Comparison of ENCODE assay signal across 10 mouse cellular contexts in the genomic region with DNA sequence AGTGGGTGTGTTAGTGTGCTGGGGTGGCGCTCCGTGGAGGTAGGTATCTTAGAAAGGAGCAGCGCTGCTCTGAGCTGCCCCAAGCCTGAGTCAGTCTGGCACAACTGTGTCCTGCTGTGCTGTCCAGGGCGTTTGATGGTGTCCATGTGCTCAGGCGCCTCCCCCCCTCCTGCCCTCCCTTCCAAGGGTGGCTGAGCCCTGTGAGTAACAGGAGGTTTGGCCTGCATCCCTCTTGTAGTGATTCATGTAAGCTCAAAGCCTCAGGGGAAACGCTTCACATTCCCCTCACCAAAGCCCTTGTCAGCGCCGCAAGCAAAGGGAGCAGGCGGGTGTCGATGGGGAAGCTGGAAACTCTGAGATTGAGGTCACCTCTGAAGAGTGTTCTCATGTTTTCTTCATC. TPM values are rescaled to one million over a fixed set of nuclear protein-coding genes. Genes with fewer than 3 reads are reported as not detected.
DNase-seq lines count a peak whose midpoint lies in the region; ATAC-seq and TF ChIP-seq lines count a peak whose summit lies in the region.
"Had no signal": no experiment of that assay in that cellular context is flagged by ENCODE, and none has a peak within 500 bp of the region (broad histone marks: within the 10 kb centered on the region; RNA-seq: fewer than 3 reads in every experiment).

No protein-coding gene starts in this region.

- H3K9ac ChIP-seq in kidney, postnatal 0 days (ENCODE audit: low read depth, low read length) = no peak overlapping the region
- 0 out of 2 replicates have a peak overlapping the region, but pooled peaks have one; percentile 21 for H3K9ac ChIP-seq in heart, embryonic 12.5 days
- H3K9ac ChIP-seq in forebrain, embryonic 15.5 days (replicated peaks) = no peak overlapping the region
- H3K9ac ChIP-seq: limb, embryonic 15.5 days had no signal

- ATAC-seq in kidney, postnatal 0 days (replicated peaks; ENCODE audit: low FRiP score, low read depth) = no peak
- ATAC-seq in heart, embryonic 12.5 days (ENCODE audit: insufficient number of reproducible peaks, low FRiP score) = peak; percentile 66
- ATAC-seq in forebrain, embryonic 15.5 days (replicated peaks) = no peak
- ATAC-seq in granulocyte monocyte progenitor cell, adult 5-6 weeks (replicated peaks; ENCODE audit: poor library complexity, severe bottlenecking) = no peak

- peak; percentile 75 for DNase-seq in kidney, postnatal 0 days (ENCODE audit: low spot score)
- DNase-seq in kidney, adult 18-20 months = no peak
- DNase-seq in adrenal gland, postnatal 25 days = peak; percentile 73
- DNase-seq in lung, postnatal 14 days = peak; percentile 54
- no peak for DNase-seq in layer of hippocampus, postnatal 10 days (ENCODE audit: low spot score in 2 of 2)

- no peaks in the 10 kb centered on the region for H3K27me3 ChIP-seq in kidney, postnatal 0 days (ENCODE audit: insufficient read depth, low read length)
- no peaks in the 10 kb centered on the region for H3K27me3 ChIP-seq in heart, embryonic 12.5 days (replicated peaks)
- no peaks in the 10 kb centered on the region for H3K27me3 ChIP-seq in forebrain, embryonic 15.5 days
- H3K27me3 ChIP-seq: limb, embryonic 15.5 days had no signal

- no peak for TF ChIP-seq CTCF in kidney, postnatal 0 days (IDR thresholded peaks at IDR 0.05; ENCODE audit: low read depth)

- no peaks in the 10 kb centered on the region for H3K9me3 ChIP-seq in kidney, postnatal 0 days (replicated peaks; ENCODE audit: low read length)
- no peaks in the 10 kb centered on the region for H3K9me3 ChIP-seq in heart, embryonic 12.5 days (replicated peaks)
- H3K9me3 ChIP-seq in forebrain, embryonic 15.5 days = no peaks in the 10 kb centered on the region
- H3K9me3 ChIP-seq: limb, embryonic 15.5 days had no signal

- H3K27ac ChIP-seq in kidney, postnatal 0 days = peak overlapping the region; percentile 5; the same call in 1 of the 2 replicates
- peak overlapping the region; percentile 88 for H3K27ac ChIP-seq in heart, embryonic 12.5 days (ENCODE audit: poor library complexity, severe bottlenecking)
- H3K27ac ChIP-seq in forebrain, embryonic 15.5 days (replicated peaks) = no peak overlapping the region
- H3K27ac ChIP-seq: limb, embryonic 15.5 days had no signal

- H3K4me3 ChIP-seq in kidney, postnatal 0 days (replicated peaks; ENCODE audit: low read depth, low read length) = no peak overlapping the region
- H3K4me3 ChIP-seq in heart, embryonic 12.5 days = no peak overlapping the region
- no peak overlapping the region for H3K4me3 ChIP-seq in forebrain, embryonic 15.5 days
- H3K4me3 ChIP-seq: limb, embryonic 15.5 days had no signal

- H3K36me3 ChIP-seq in kidney, postnatal 0 days (ENCODE audit: insufficient read depth, low read length) = peaks cover 23% of the 10 kb centered on the region; the same call in 1 of the 2 replicates
- H3K36me3 ChIP-seq in heart, embryonic 12.5 days = peaks cover 51% of the 10 kb centered on the region
- H3K36me3 ChIP-seq in forebrain, embryonic 15.5 days = peaks cover 18% of the 10 kb centered on the region

- peaks cover 15% of the 10 kb centered on the region for H3K4me1 ChIP-seq in kidney, postnatal 0 days (replicated peaks; ENCODE audit: insufficient read depth, low read length)
- peaks cover 56% of the 10 kb centered on the region for H3K4me1 ChIP-seq in heart, embryonic 12.5 days (replicated peaks)
- peaks cover 6% of the 10 kb centered on the region; the same call in 1 of the 2 replicates for H3K4me1 ChIP-seq in forebrain, embryonic 15.5 days

- 36% methylated on average over 10 of the region's 10 CpGs for WGBS in kidney, postnatal 0 days
- 27% methylated on average over 10 of the region's 10 CpGs for WGBS in heart, embryonic 12.5 days
- WGBS in forebrain, embryonic 15.5 days = 74% methylated on average over 10 of the region's 10 CpGs

- H3K4me2 ChIP-seq in kidney, postnatal 0 days (ENCODE audit: low read length) = no peak overlapping the region
- no peak overlapping the region for H3K4me2 ChIP-seq in heart, embryonic 12.5 days
- no peak overlapping the region for H3K4me2 ChIP-seq in forebrain, embryonic 15.5 days (replicated peaks)
- H3K4me2 ChIP-seq: limb, embryonic 15.5 days had no signal

RNA-seq across cellular contexts. Expression of gene Cenpx, which starts 15.8 kb away (rescaled TPM):
- polyA plus RNA-seq in kidney, postnatal 0 days (2015; fragmentation: Nextera tagmentation; extraction: Ambion mirVana) = 160 and 174 TPM in 2 replicates
- 52.6 and 54.2 TPM in 2 replicates for total RNA-seq in adrenal gland, postnatal 25 days (2021)
- 117 and 119 TPM in 2 replicates for polyA plus RNA-seq in heart, embryonic 12.5 days (2016; fragmentation: Nextera tagmentation; extraction: Ambion mirVana)
- 10 to 100 TPM; 30.1 to 32.0 TPM for total RNA-seq in layer of hippocampus, postnatal 10 days (2021)
- 97.9 and 103 TPM in 2 replicates for polyA plus RNA-seq in forebrain, embryonic 15.5 days (2015; fragmentation: Nextera tagmentation; extraction: Ambion mirVana)
- 99.2 and 129 TPM in 2 replicates for total RNA-seq in granulocyte monocyte progenitor cell, adult 5-6 weeks (2014; fragmentation: Nextera tagmentation)
- total RNA-seq in granulocyte monocyte progenitor cell, adult 5-6 weeks (2017) = 110 and 151 TPM in 2 replicates

RNA-seq across cellular contexts. Expression of gene Lrrc45, which starts 16.0 kb away (rescaled TPM):
- 31.3 and 33.5 TPM in 2 replicates for polyA plus RNA-seq in kidney, postnatal 0 days (2015; fragmentation: Nextera tagmentation; extraction: Ambion mirVana)
- total RNA-seq in adrenal gland, postnatal 25 days (2021) = 40.9 and 46.8 TPM in 2 replicates
- polyA plus RNA-seq in heart, embryonic 12.5 days (2016; fragmentation: Nextera tagmentation; extraction: Ambion mirVana) = 35.2 and 37.0 TPM in 2 replicates
- total RNA-seq in layer of hippocampus, postnatal 10 days (2021) = 10 to 100 TPM; 61.1 to 71.1 TPM
- 94.1 and 94.8 TPM in 2 replicates for polyA plus RNA-seq in forebrain, embryonic 15.5 days (2015; fragmentation: Nextera tagmentation; extraction: Ambion mirVana)
- 16.7 and 35.0 TPM in 2 replicates for total RNA-seq in granulocyte monocyte progenitor cell, adult 5-6 weeks (2014; fragmentation: Nextera tagmentation)
- 30.6 and 46.2 TPM in 2 replicates for total RNA-seq in granulocyte monocyte progenitor cell, adult 5-6 weeks (2017)

RNA-seq across cellular contexts. Expression of gene Rac3, which starts 23.5 kb away (rescaled TPM):
- polyA plus RNA-seq in kidney, postnatal 0 days (2015; fragmentation: Nextera tagmentation; extraction: Ambion mirVana) = 23.4 and 23.7 TPM in 2 replicates
- 5.6 and 10.0 TPM in 2 replicates for total RNA-seq in adrenal gland, postnatal 25 days (2021)
- 7.6 and 8.4 TPM in 2 replicates for polyA plus RNA-seq in heart, embryonic 12.5 days (2016; fragmentation: Nextera tagmentation; extraction: Ambion mirVana)
- 100 to 1,000 TPM; 247 to 249 TPM for total RNA-seq in layer of hippocampus, postnatal 10 days (2021)
- polyA plus RNA-seq in forebrain, embryonic 15.5 days (2015; fragmentation: Nextera tagmentation; extraction: Ambion mirVana) = 245 and 251 TPM in 2 replicates
- total RNA-seq in granulocyte monocyte progenitor cell, adult 5-6 weeks (2014; fragmentation: Nextera tagmentation) = 2.1 and 5.1 TPM in 2 replicates
- total RNA-seq in granulocyte monocyte progenitor cell, adult 5-6 weeks (2017) = 1.1 TPM in 2 replicates
- total RNA-seq: common myeloid progenitor, adult 5-6 weeks had no signal

RNA-seq across cellular contexts. Expression of gene Aspscr1, which starts 25.0 kb away (rescaled TPM):
- polyA plus RNA-seq in kidney, postnatal 0 days (2015; fragmentation: Nextera tagmentation; extraction: Ambion mirVana) = 122 TPM in 2 replicates
- 83.4 and 112 TPM in 2 replicates for total RNA-seq in adrenal gland, postnatal 25 days (2021)
- 103 and 114 TPM in 2 replicates for polyA plus RNA-seq in heart, embryonic 12.5 days (2016; fragmentation: Nextera tagmentation; extraction: Ambion mirVana)
- total RNA-seq in layer of hippocampus, postnatal 10 days (2021) = 10 to 100 TPM; 55.5 to 62.5 TPM
- 144 and 154 TPM in 2 replicates for polyA plus RNA-seq in forebrain, embryonic 15.5 days (2015; fragmentation: Nextera tagmentation; extraction: Ambion mirVana)
- total RNA-seq in granulocyte monocyte progenitor cell, adult 5-6 weeks (2014; fragmentation: Nextera tagmentation) = 44.6 and 84.7 TPM in 2 replicates
- 29.0 and 33.5 TPM in 2 replicates for total RNA-seq in granulocyte monocyte progenitor cell, adult 5-6 weeks (2017)

RNA-seq across cellular contexts. Expression of gene Dcxr, which starts 29.3 kb away (rescaled TPM):
- 112 and 123 TPM in 2 replicates for polyA plus RNA-seq in kidney, postnatal 0 days (2015; fragmentation: Nextera tagmentation; extraction: Ambion mirVana)
- 59.0 and 82.3 TPM in 2 replicates for total RNA-seq in adrenal gland, postnatal 25 days (2021)
- 4.3 and 5.4 TPM in 2 replicates for polyA plus RNA-seq in heart, embryonic 12.5 days (2016; fragmentation: Nextera tagmentation; extraction: Ambion mirVana)
- total RNA-seq in layer of hippocampus, postnatal 10 days (2021) = 10 to 100 TPM in 1 of 2 experiments, 1 to 10 TPM in 1; 7.8 to 10.2 TPM
- polyA plus RNA-seq in forebrain, embryonic 15.5 days (2015; fragmentation: Nextera tagmentation; extraction: Ambion mirVana) = 9.0 and 9.3 TPM in 2 replicates
- total RNA-seq in granulocyte monocyte progenitor cell, adult 5-6 weeks (2014; fragmentation: Nextera tagmentation) = 15.9 and 24.1 TPM in 2 replicates
- 14.5 and 18.6 TPM in 2 replicates for total RNA-seq in granulocyte monocyte progenitor cell, adult 5-6 weeks (2017)

Comparison
In these comparisons a context has a peak if more than half of its experiments do, and no peak if none do; other contexts are left out.
1. DNase-seq: peak in kidney, postnatal 0 days (single experiment), adrenal gland, postnatal 25 days (single experiment) and lung, postnatal 14 days (single experiment); none in kidney, adult 18-20 months (single experiment) and layer of hippocampus, postnatal 10 days (0 of 2).
2. RNA of gene Rac3, which starts 23.5 kb away (total RNA-seq): 247 to 249 TPM in layer of hippocampus, postnatal 10 days; 5.6 to 10.0 TPM in adrenal gland, postnatal 25 days and 1.1 to 5.1 TPM in granulocyte monocyte progenitor cell, adult 5-6 weeks; every median in the first group is over 10 times any median in the second.